Mouse (Mus musculus): Measurements from ENCODE around the gene Rpl34.

Gene Rpl34

GRCm38 (mm10) chr3:130730189-130730653, at the start of gene Rpl34:
Gene Rpl34 (minus strand): TSS chr3:130730398.
- DNase-seq (ENCODE audit: low read depth) = peak; percentile 98

DNA sequence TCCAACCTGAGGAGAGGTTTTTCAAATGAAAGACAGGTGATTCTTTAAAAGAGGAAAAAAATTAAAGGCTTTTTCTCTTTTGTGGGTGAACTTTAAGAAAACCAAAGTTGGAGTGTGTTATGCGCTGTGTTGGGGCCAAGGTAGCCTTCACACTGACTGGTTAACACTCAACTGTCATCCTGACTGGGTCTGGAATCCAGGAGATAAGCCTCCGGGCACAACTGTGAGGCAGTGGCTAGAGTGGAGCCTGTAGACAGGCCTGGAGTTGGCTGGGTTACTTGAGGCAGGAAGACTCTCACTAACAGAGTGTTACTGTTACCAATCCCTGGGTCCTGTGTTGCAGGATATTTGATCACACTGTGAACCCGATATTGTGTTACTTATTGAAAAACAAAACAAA, 38.0 kb upstream of the Rpl34 start:
- no peak for DNase-seq (ENCODE audit: low read depth)

DNA sequence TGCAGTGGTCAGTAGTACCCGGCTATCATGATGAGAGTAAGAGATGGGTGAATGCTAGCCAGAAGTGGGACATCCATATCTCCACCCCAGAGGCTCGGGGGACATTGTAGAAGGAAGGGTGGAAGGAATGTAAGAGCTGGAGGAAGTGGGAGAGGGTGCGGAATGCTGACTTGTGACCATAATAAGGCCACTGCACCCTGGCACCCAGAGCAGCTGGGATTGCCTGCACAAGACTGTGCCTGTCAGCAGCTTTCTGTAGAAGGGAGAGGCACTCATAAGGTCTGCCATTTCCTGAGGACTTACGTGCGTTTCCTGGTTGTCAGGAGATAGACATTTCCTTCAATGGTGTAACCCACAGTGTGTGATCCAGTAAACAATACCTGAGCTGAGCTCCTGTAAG, 33.9 kb upstream of the Rpl34 start:
- no peak for DNase-seq (ENCODE audit: low read depth)

- peak; percentile 84 for DNase-seq (ENCODE audit: low read depth)
These were observed 30.7 kb upstream of the Rpl34 start for GRCm38 (mm10) chr3:130760711-130761435.

DNA sequence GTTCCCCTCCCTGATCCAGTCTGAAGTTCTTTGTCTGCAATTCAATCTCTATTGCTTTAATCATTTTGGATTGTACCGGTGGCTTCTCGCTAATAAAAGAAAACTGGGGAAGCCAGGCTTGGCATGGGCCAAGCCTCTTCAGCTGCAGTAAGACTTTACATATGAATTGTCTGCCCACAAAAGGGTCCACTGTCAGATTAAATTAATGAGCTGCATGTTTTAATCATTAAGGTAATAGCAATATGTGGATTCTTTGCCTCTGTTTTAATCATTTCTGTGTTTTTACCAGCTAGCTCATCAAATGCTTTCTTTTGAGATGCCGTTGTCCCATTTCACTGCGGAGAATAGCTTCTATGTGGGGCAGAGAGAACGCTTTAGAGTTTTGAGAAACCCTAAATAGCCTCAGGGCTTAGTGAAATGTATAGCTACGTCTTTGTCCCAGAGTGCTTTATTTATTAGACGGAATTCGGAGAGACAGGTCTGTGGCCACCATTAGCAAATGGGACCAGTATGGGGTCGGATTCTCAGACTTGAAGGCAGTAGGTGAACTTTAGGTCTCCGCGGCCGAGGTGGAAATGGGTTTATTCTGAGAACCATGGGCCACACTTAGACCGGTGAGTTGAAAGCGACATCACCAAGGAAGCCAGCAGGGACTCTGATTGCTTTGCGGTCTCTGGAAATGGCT, 28.1 kb upstream of the Rpl34 start:
- no peak for DNase-seq (ENCODE audit: low read depth)

DNA sequence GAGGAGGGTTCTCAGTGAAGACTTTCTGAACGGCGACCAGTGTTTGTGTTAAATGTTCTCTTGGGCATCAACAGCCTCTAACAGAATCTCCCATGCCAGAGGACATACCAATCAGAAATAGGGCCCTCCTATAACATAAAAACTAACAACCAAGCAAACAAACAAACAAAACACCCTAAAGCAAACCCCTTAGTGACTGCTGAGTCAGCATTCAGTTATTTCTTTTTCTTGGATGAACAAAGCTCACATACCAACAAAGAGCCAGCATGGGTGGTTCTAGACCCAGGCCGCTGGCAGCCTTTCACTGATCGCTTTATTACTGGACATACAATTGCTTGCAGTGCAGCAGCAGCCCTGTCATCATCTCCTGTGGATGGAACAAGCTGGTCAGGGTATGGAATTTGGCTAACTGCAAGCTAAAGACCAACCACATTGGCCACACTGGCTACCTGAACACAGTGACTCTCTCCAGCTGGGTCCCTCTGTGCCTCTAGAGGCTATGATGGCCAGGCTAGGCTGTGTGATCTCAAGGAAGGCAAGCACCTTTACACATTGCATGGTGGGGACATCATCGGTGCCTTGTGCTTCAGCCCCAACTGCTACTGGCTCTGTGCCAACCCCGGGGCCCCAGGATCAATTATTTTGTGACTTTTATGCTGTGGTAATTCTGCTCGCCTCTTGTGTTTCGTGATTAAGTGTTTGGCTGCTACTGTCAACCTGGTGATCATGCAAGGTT, 27.1 kb upstream of the Rpl34 start:
- DNase-seq (ENCODE audit: low read depth) = no peak

DNA sequence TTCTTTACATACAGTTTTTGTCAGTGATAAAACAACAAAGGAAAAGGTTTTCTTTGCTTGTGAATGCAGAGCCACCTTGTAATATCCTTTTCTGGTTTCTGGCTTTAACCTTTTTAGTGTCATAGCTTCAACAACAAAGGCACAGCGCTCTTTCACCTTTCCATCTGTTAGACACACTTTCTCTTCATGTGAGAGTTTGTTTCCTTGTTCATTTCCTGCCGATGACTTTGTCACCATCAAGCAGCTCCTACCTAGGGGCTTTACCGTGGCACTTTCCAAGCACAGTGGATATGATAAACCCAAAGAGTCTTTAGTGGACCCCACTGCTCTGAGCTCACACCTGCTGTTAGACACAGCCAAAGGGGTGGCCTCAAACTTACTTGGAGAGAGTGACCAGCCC, 19.0 kb upstream of the Rpl34 start:
- DNase-seq (ENCODE audit: low read depth) = no peak

GRCm38 (mm10) chr3:130746673-130747619, 16.7 kb upstream of the Rpl34 start:
- DNase-seq (ENCODE audit: low read depth) = no peak

- DNase-seq (ENCODE audit: low read depth) = no peak
These were observed 7.6 kb upstream of the Rpl34 start for GRCm38 (mm10) chr3:130737652-130738361.

DNA sequence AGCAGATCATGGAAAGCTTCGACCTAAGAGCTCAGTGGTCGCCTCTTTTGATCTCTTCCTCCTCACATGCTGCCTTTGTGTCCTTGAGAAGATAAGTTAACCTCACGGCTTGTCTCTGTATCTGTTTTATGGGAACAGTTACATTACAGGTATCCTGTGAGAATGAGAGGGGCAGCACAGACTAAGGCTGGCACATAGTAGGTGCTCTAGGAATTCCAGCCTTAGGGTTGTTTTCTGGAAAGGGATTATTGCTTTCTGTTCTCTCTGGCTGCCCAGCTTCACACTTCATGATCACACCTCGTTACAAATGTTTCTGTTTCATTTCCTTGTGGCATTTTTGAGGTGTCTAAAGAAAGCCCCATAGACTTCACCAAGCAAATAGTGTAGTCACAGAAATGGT, 6.6 kb upstream of the Rpl34 start:
- no peak for DNase-seq (ENCODE audit: low read depth)

DNA sequence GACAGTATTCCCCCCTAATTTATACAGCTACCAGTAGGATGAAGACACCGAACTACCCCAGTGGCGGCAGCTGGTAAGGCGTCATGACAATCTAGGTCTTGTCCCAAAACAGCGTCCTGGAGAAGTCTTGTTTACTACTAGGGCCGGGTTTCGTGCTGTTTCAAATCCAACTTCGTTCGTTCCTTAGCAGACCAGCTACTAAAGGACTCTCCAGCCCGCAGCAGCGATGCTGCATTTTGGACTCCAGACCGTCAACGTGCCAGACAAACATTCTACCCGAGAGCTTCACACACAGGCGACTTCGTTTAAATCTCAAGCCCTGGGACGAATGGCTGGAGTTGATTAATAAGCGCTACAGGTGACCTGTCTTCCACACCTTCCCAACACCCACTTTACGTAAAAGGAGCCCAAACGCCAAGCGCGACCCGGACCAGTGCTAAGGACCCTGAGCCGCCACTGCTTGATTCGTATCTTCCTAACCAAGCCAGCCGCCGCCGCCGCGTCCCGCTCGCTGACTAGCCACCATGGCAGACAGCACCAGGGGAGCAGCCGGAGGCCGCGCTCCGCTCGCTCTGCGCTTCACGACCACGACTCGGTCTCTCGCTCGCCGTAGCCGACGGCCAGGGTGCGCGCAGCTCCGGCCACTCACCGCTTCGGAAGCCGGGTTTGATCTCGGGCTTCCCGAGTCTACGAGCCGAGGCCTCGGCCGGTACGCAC, 568 bp downstream of the Rpl34 start:
- peak; percentile 74 for DNase-seq (ENCODE audit: low read depth)

DNA sequence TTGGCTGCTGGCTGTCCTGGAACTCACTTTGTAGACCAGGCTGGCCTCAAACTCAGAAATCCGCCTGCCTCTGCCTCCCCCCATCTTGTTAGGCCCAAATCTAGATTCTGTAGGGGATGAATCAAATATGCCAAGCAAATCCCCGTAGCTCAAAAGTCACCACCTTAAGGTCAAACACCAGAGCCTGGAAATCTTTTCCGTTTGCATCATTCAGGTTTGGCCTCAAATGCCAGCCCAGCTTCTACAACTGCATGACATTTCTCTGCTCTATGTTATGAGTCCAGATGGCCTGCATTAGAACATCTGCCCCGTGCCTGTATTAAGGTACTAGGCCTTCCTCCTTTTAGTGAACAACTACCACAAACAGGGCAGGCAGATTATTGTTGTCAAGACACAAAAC, 2.5 kb downstream of the Rpl34 start:
- no peak for DNase-seq (ENCODE audit: low read depth)

GRCm38 (mm10) chr3:130727036-130727435, 3.2 kb downstream of the Rpl34 start:
- DNase-seq (ENCODE audit: low read depth) = no peak

DNA sequence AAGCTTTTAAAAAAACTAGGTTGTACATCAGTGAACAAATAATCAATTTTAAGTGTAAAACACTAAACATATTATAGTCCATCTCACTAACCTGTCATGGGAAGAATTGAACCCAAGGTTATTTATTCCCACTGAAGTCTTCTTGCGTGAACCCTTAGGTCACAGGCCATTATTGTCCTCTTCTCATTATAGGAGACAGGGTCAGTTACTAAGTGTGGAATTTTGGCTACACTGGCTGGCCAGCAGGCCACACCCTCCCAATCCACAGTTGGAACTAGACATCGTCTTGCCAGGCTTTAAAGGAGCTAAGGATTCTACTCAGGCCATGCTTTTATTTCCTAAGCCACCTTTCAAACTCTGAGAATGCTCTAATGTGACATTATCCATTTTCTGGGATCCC, 4.5 kb downstream of the Rpl34 start:
- no peak for DNase-seq (ENCODE audit: low read depth)

- no peak for DNase-seq (ENCODE audit: low read depth)
These were observed 7.3 kb downstream of the Rpl34 start for GRCm38 (mm10) chr3:130722733-130723478.

GRCm38 (mm10) chr3:130720225-130720624, 10.0 kb downstream of the Rpl34 start:
- DNase-seq (ENCODE audit: low read depth) = no peak

DNA sequence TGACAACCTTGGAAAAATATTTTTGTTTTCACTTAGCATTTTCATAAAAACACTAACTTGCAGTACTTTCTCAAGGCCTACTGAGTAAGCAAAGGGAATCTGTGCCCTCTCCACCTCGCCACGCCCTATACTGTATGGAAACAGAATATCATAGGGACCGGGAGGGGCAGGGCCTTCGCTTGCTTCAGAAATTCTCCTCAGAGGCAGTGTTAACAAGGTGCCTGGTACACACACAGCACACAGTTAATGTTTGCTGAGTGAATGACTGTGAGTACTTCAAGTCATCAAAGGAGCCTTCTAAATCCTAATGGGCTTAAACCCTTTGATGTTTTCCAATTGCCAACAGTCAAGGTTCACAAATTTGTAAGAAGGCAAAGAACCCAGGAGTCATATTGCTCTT, 11.3 kb downstream of the Rpl34 start:
- no peak for DNase-seq (ENCODE audit: low read depth)

GRCm38 (mm10) chr3:130716555-130716954, 13.6 kb downstream of the Rpl34 start:
- DNase-seq (ENCODE audit: low read depth) = no peak

DNA sequence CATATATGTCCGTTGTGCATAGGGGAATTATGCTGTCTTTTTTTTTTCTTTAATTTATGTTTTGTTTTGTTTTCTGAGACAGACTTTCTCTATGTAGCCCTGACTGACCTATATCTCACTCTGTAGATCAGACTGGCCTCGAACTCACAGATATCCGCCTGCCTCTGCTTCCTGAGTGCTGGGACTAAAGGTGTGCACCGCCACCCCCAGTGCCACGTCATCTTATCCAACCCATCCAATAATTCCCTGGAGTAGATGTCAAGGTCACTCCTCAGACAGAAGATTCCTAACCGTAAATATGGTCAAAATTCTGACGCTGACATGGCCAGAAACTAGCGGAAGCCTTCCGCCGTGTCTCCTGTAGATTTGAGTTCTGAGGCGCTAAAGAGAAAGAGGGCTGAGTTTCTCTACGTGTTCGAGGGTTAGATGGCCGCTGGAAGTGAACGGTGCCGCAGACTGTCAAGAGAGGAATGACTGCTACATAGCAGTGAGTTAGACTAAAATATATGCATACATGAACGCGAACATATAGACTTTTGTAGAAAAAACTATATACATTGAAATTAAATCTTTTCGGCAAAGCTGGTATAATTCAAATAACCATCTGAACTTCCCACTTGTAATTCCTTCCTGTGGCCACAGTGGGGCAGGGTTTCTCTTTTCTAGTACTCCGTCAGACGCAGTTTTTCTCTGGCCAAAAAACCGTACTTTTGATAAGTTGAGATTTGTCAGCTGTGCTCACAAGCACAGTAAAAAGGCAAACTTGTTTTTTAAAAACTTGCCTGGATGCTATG, 15.2 kb downstream of the Rpl34 start:
- DNase-seq (ENCODE audit: low read depth) = peak; percentile 86

Measured in NIH3T3 (cell line).